Mouse (Mus musculus) neural tube, embryonic 12.5 days (tissue): Measurements from ENCODE around the gene Krtap17-1. TPM values are rescaled to one million over a fixed set of nuclear protein-coding genes. Genes with fewer than 3 reads are reported as not detected.

ENCODE experiments used
- ATAC-seq: fragments of 200-750 bp; cut with Nextera tagmentation; 2 replicates; pipeline ENCODE4 v1.8.0; 2017; ENCODE audit warnings: low read depth, mild to moderate bottlenecking, moderate TSS enrichment, moderate library complexity; ENCODE audit not compliant: low FRiP score
- H3K27ac ChIP-seq: fragments of 300-500 bp; sonication (generic); 2 replicates; pipeline ENCODE4 v1.5.1; 2016
- H3K27me3 ChIP-seq: fragments of 300-500 bp; sonication (generic); replicated peaks from 2 replicates; pipeline ENCODE4 v1.6.1; 2016; ENCODE audit warnings: mild to moderate bottlenecking
- H3K36me3 ChIP-seq: fragments of 300-500 bp; sonication (generic); 2 replicates; pipeline ENCODE4 v1.6.1; 2016; ENCODE audit warnings: mild to moderate bottlenecking
- H3K4me1 ChIP-seq: fragments of 300-500 bp; sonication (generic); 2 replicates; pipeline ENCODE4 v1.6.1; 2016
- H3K4me2 ChIP-seq: fragments of 300-500 bp; sonication (generic); replicated peaks from 2 replicates; pipeline ENCODE4 v1.6.1; 2016; ENCODE audit warnings: mild to moderate bottlenecking
- H3K4me3 ChIP-seq: fragments of 300-500 bp; sonication (generic); 2 replicates; pipeline ENCODE4 v1.5.1; 2016
- H3K9ac ChIP-seq: fragments of 300-500 bp; sonication (generic); 2 replicates; pipeline ENCODE4 v1.6.1; 2016; ENCODE audit warnings: mild to moderate bottlenecking
- H3K9me3 ChIP-seq: fragments of 300-500 bp; sonication (generic); 2 replicates; pipeline ENCODE4 v1.6.1; 2016; ENCODE audit warnings: mild to moderate bottlenecking
- WGBS: fragments of 180-500 bp; shearing (Covaris S2); methylation state at CpG from one replicate; pipeline ENCODE4 v1.1.7; 2016; 5-methylcytosine and 5-hydroxymethylcytosine counted together
- polyA plus RNA-seq: library from polyadenylated mRNA; unstranded; fragments of >200 nt; fragmentation: Nextera tagmentation; extraction: Ambion mirVana; gene quantifications from 2 replicates; pipeline ENCODE4 v1.2.1, GENCODE M21; 2016

Krtap17-1 gene
- 0.37 TPM in 1 of 2 replicates, not detected in the other for polyA plus RNA-seq

GRCm38 (mm10) chr11:99993620-99994383 lies at the start of gene Krtap17-1:
TSS of gene Krtap17-1 (minus strand) at chr11:99993994.
- ATAC-seq: no peak
- Histone ChIP-seq H3K4me3 (no peak within 1 kb of the TSS), H3K27me3 (peaks cover 9% of the 10 kb centered on the region; the same call in 1 of the 2 replicates), H3K36me3 (no peaks in the 10 kb centered on the region), H3K9ac (peak within 1 kb of the TSS; percentile 40; the same call in 1 of the 2 replicates), H3K4me2 (peak within 1 kb of the TSS; percentile 49), H3K9me3 (no peaks in the 10 kb centered on the region), H3K27ac (no peak within 1 kb of the TSS), H3K4me1 (0 out of 2 replicates have a peak, but pooled peaks cover 4% of the 10 kb centered on the region)
- 24% methylated on average over 26 of the region's 26 CpGs for WGBS

GRCm38 (mm10) chr11:100041454-100041853 lies 47.7 kb upstream of the Krtap17-1 start, which contains the start of gene Krt34:
TSS of gene Krt34 (minus strand) at chr11:100041554.
- no peak for ATAC-seq

GRCm38 (mm10) chr11:100029768-100030167 lies 36.0 kb upstream of the Krtap17-1 start, which contains the start of gene Krt33b:
TSS of gene Krt33b (minus strand) at chr11:100029868.
- Histone ChIP-seq H3K4me2 (no peak within 1 kb of the TSS), H3K9me3 (no peaks in the 10 kb centered on the region), H3K27ac (no peak within 1 kb of the TSS), H3K4me1 (no peaks in the 10 kb centered on the region), H3K36me3 (no peaks in the 10 kb centered on the region), H3K27me3 (no peaks in the 10 kb centered on the region), H3K4me3 (no peak within 1 kb of the TSS), H3K9ac (no peak within 1 kb of the TSS)
- 91% methylated on average over 6 of the region's 6 CpGs for WGBS
- no peak for ATAC-seq

More at GRCm38 (mm10) chr11:100041454-100041853, 47.7 kb upstream of the Krtap17-1 start, which contains the start of gene Krt34:
- 90% methylated on average over 6 of the region's 6 CpGs for WGBS
- Histone ChIP-seq H3K36me3 (no peaks in the 10 kb centered on the region), H3K4me1 (no peaks in the 10 kb centered on the region), H3K9ac (no peak within 1 kb of the TSS), H3K4me2 (no peak within 1 kb of the TSS), H3K9me3 (no peaks in the 10 kb centered on the region), H3K27ac (no peak within 1 kb of the TSS), H3K4me3 (no peak within 1 kb of the TSS), H3K27me3 (no peaks in the 10 kb centered on the region)

- no peak for ATAC-seq
- H3K4me3 ChIP-seq: no peak overlapping the region
- no peak overlapping the region for H3K4me2 ChIP-seq
- no peak overlapping the region for H3K27ac ChIP-seq
- whole genome bisulfite sequencing: 89% methylated on average over 5 of the region's 5 CpGs
- no peak overlapping the region for H3K9ac ChIP-seq
- no peaks in the 10 kb centered on the region for H3K9me3 ChIP-seq
- no peaks in the 10 kb centered on the region for H3K4me1 ChIP-seq
- H3K36me3 ChIP-seq: no peaks in the 10 kb centered on the region
- H3K27me3 ChIP-seq: no peaks in the 10 kb centered on the region
Measured at GRCm38 (mm10) chr11:100021438-100021837, 27.6 kb upstream of the Krtap17-1 start.

GRCm38 (mm10) chr11:100019466-100019865 lies 25.7 kb upstream of the Krtap17-1 start:
- Histone ChIP-seq H3K9ac (no peak overlapping the region), H3K27me3 (no peaks in the 10 kb centered on the region), H3K27ac (no peak overlapping the region), H3K36me3 (no peaks in the 10 kb centered on the region), H3K4me3 (no peak overlapping the region), H3K9me3 (no peaks in the 10 kb centered on the region), H3K4me1 (no peaks in the 10 kb centered on the region), H3K4me2 (no peak overlapping the region)
- 91% methylated on average over 1 of the region's 1 CpGs for WGBS
- ATAC-seq: no peak

GRCm38 (mm10) chr11:100016112-100016511 lies 22.3 kb upstream of the Krtap17-1 start, which contains the start of gene Krt33a:
TSS of gene Krt33a (minus strand) at chr11:100016212.
- Histone ChIP-seq H3K9ac (no peak within 1 kb of the TSS), H3K9me3 (no peaks in the 10 kb centered on the region), H3K4me3 (no peak within 1 kb of the TSS), H3K27me3 (no peaks in the 10 kb centered on the region), H3K27ac (no peak within 1 kb of the TSS), H3K4me2 (no peak within 1 kb of the TSS), H3K4me1 (no peaks in the 10 kb centered on the region), H3K36me3 (no peaks in the 10 kb centered on the region)
- 68% methylated on average over 4 of the region's 4 CpGs for WGBS
- no peak for ATAC-seq

- Histone ChIP-seq H3K9ac (no peak overlapping the region), H3K4me3 (no peak overlapping the region), H3K9me3 (no peaks in the 10 kb centered on the region), H3K27me3 (no peaks in the 10 kb centered on the region), H3K4me1 (no peaks in the 10 kb centered on the region), H3K27ac (no peak overlapping the region), H3K36me3 (no peaks in the 10 kb centered on the region), H3K4me2 (no peak overlapping the region)
- ATAC-seq: no peak
- 85% methylated on average over 4 of the region's 4 CpGs for WGBS
Measured at GRCm38 (mm10) chr11:100013691-100014171, 19.9 kb upstream of the Krtap17-1 start.

- Histone ChIP-seq H3K9me3 (no peaks in the 10 kb centered on the region), H3K4me1 (no peaks in the 10 kb centered on the region), H3K36me3 (no peaks in the 10 kb centered on the region), H3K27ac (no peak overlapping the region), H3K27me3 (no peaks in the 10 kb centered on the region), H3K4me3 (no peak overlapping the region), H3K4me2 (no peak overlapping the region), H3K9ac (no peak overlapping the region)
- WGBS: 88% methylated on average over 5 of the region's 5 CpGs
- ATAC-seq: no peak
Measured at GRCm38 (mm10) chr11:100010682-100011081, 16.9 kb upstream of the Krtap17-1 start.

- no peaks in the 10 kb centered on the region for H3K36me3 ChIP-seq
- H3K27ac ChIP-seq: no peak overlapping the region
- no peaks in the 10 kb centered on the region for H3K27me3 ChIP-seq
- H3K4me3 ChIP-seq: no peak overlapping the region
- no peak overlapping the region for H3K4me2 ChIP-seq
- ATAC-seq: no peak
- H3K9me3 ChIP-seq: no peaks in the 10 kb centered on the region
- no peak overlapping the region for H3K9ac ChIP-seq
- 80% methylated on average over 5 of the region's 5 CpGs for WGBS
- H3K4me1 ChIP-seq: no peaks in the 10 kb centered on the region
Measured at GRCm38 (mm10) chr11:100008336-100008735, 14.5 kb upstream of the Krtap17-1 start.

- H3K27ac ChIP-seq: no peak overlapping the region
- H3K27me3 ChIP-seq: no peaks in the 10 kb centered on the region
- WGBS: 52% methylated on average over 3 of the region's 3 CpGs
- no peaks in the 10 kb centered on the region for H3K4me1 ChIP-seq
- no peak overlapping the region for H3K9ac ChIP-seq
- no peaks in the 10 kb centered on the region for H3K9me3 ChIP-seq
- no peak overlapping the region for H3K4me2 ChIP-seq
- H3K4me3 ChIP-seq: no peak overlapping the region
- no peak for ATAC-seq
- no peaks in the 10 kb centered on the region for H3K36me3 ChIP-seq
Measured at GRCm38 (mm10) chr11:100006624-100007023, 12.8 kb upstream of the Krtap17-1 start.

- H3K27ac ChIP-seq: no peak overlapping the region
- ATAC-seq: no peak
Measured at GRCm38 (mm10) chr11:100005905-100006304, 12.1 kb upstream of the Krtap17-1 start.

GRCm38 (mm10) chr11:100004846-100005245 lies 11.1 kb upstream of the Krtap17-1 start:
- Histone ChIP-seq H3K36me3 (no peaks in the 10 kb centered on the region), H3K4me1 (no peaks in the 10 kb centered on the region), H3K27me3 (no peaks in the 10 kb centered on the region), H3K4me2 (no peak overlapping the region), H3K9me3 (no peaks in the 10 kb centered on the region), H3K4me3 (no peak overlapping the region), H3K27ac (no peak overlapping the region), H3K9ac (no peak overlapping the region)
- 29% methylated on average over 6 of the region's 6 CpGs for WGBS
- no peak for ATAC-seq

More at GRCm38 (mm10) chr11:100005905-100006304, 12.1 kb upstream of the Krtap17-1 start:
- H3K4me3 ChIP-seq: no peak overlapping the region
- H3K9me3 ChIP-seq: no peaks in the 10 kb centered on the region
- H3K9ac ChIP-seq: no peak overlapping the region
- no peaks in the 10 kb centered on the region for H3K36me3 ChIP-seq
- no peaks in the 10 kb centered on the region for H3K4me1 ChIP-seq
- no peak overlapping the region for H3K4me2 ChIP-seq
- no peaks in the 10 kb centered on the region for H3K27me3 ChIP-seq
- WGBS: 85% methylated on average over 8 of the region's 8 CpGs
